Mouse (Mus musculus): ENCODE results near the gene Ube2f. TPM values are rescaled to one million over a fixed set of nuclear protein-coding genes. Genes with fewer than 3 reads are reported as not detected.

Gene Ube2f
- polyA plus RNA-seq, 1 experiment from 2014 or later, result 55.5 TPM

GRCm38 (mm10) chr1:91241249-91241648 lies 8.9 kb upstream of the Ube2f start:
- no peak overlapping the region for H3K4me2 ChIP-seq (replicated peaks; ENCODE audit: low read depth)
- TF ChIP-seq CTCF (IDR thresholded peaks at IDR 0.05; ENCODE audit: low read depth), result no peak
- no peaks in the 10 kb centered on the region; the same call in 1 of the 2 replicates for H3K4me1 ChIP-seq (replicated peaks; ENCODE audit: control insufficient read depth, insufficient read depth, low read length)
- H3K36me3 ChIP-seq (ENCODE audit: control insufficient read depth, insufficient read depth), result no peaks in the 10 kb centered on the region
- no peak overlapping the region for H3K27ac ChIP-seq (ENCODE audit: low read depth, low read length)
- WGBS, result 61% methylated on average over 4 of the region's 4 CpGs
- H3K9ac ChIP-seq (ENCODE audit: low read depth, low read length), result no peak overlapping the region
- no peak for ATAC-seq
- no peak overlapping the region for H3K4me3 ChIP-seq (ENCODE audit: low read depth, low read length)
- no peaks in the 10 kb centered on the region for H3K9me3 ChIP-seq (ENCODE audit: control insufficient read depth)
- H3K27me3 ChIP-seq (replicated peaks; ENCODE audit: control insufficient read depth, insufficient read depth, low read length), result no peaks in the 10 kb centered on the region; the same call in 1 of the 2 replicates

GRCm38 (mm10) chr1:91248242-91248641 lies 1.9 kb upstream of the Ube2f start:
- no peak overlapping the region for H3K4me3 ChIP-seq (ENCODE audit: low read depth, low read length)
- TF ChIP-seq CTCF (IDR thresholded peaks at IDR 0.05; ENCODE audit: low read depth), result no peak
- H3K9me3 ChIP-seq (ENCODE audit: control insufficient read depth), result no peaks in the 10 kb centered on the region
- peak; percentile 53 for ATAC-seq
- WGBS, result 50% methylated on average over 5 of the region's 5 CpGs
- H3K9ac ChIP-seq (ENCODE audit: low read depth, low read length), result no peak overlapping the region
- peak overlapping the region; percentile 54 for H3K27ac ChIP-seq (ENCODE audit: low read depth, low read length)
- no peaks in the 10 kb centered on the region for H3K27me3 ChIP-seq (replicated peaks; ENCODE audit: control insufficient read depth, insufficient read depth, low read length)
- no peaks in the 10 kb centered on the region for H3K36me3 ChIP-seq (ENCODE audit: control insufficient read depth, insufficient read depth)
- peaks cover 14% of the 10 kb centered on the region for H3K4me1 ChIP-seq (replicated peaks; ENCODE audit: control insufficient read depth, insufficient read depth, low read length)
- H3K4me2 ChIP-seq (replicated peaks; ENCODE audit: low read depth), result no peak overlapping the region

GRCm38 (mm10) chr1:91248970-91249369 lies 1.1 kb upstream of the Ube2f start:
- peak overlapping the region; percentile 76; the same call in 1 of the 2 replicates for H3K4me2 ChIP-seq (replicated peaks; ENCODE audit: low read depth)
- 49% methylated on average over 4 of the region's 4 CpGs for WGBS
- H3K27ac ChIP-seq (ENCODE audit: low read depth, low read length), result 0 out of 2 replicates have a peak overlapping the region, but pooled peaks have one; percentile 54
- H3K36me3 ChIP-seq (ENCODE audit: control insufficient read depth, insufficient read depth), result no peaks in the 10 kb centered on the region
- ATAC-seq, result no peak
- TF ChIP-seq CTCF (IDR thresholded peaks at IDR 0.05; ENCODE audit: low read depth), result no peak
- H3K9ac ChIP-seq (ENCODE audit: low read depth, low read length), result 0 out of 2 replicates have a peak overlapping the region, but pooled peaks have one; percentile 48
- H3K27me3 ChIP-seq (replicated peaks; ENCODE audit: control insufficient read depth, insufficient read depth, low read length), result no peaks in the 10 kb centered on the region
- no peak overlapping the region for H3K4me3 ChIP-seq (ENCODE audit: low read depth, low read length)
- no peaks in the 10 kb centered on the region for H3K9me3 ChIP-seq (ENCODE audit: control insufficient read depth)
- H3K4me1 ChIP-seq (replicated peaks; ENCODE audit: control insufficient read depth, insufficient read depth, low read length), result peaks cover 14% of the 10 kb centered on the region

GRCm38 (mm10) chr1:91250415-91251147 lies 477 bp downstream of the Ube2f start:
- Histone ChIP-seq H3K4me1 (replicated peaks; ENCODE audit: control insufficient read depth, insufficient read depth, low read length) (peaks cover 14% of the 10 kb centered on the region), H3K4me2 (replicated peaks; ENCODE audit: low read depth) (peak overlapping the region; percentile 86), H3K9me3 (ENCODE audit: control insufficient read depth) (no peaks in the 10 kb centered on the region), H3K9ac (ENCODE audit: low read depth, low read length) (peak overlapping the region; percentile 95), H3K4me3 (ENCODE audit: low read depth, low read length) (peak overlapping the region; percentile 87), H3K36me3 (ENCODE audit: control insufficient read depth, insufficient read depth) (no peaks in the 10 kb centered on the region), H3K27me3 (replicated peaks; ENCODE audit: control insufficient read depth, insufficient read depth, low read length) (no peaks in the 10 kb centered on the region), H3K27ac (ENCODE audit: low read depth, low read length) (peak overlapping the region; percentile 94)
- no peak for TF ChIP-seq CTCF (IDR thresholded peaks at IDR 0.05; ENCODE audit: low read depth)
- under 1% methylated on average over 55 of the region's 70 CpGs for WGBS
- ATAC-seq, result peak; percentile 49

GRCm38 (mm10) chr1:91251148-91251650 lies 1.1 kb downstream of the Ube2f start:
- 40% methylated on average over 5 of the region's 5 CpGs for WGBS
- no peak for ATAC-seq
- peak overlapping the region; percentile 95 for H3K9ac ChIP-seq (ENCODE audit: low read depth, low read length)
- H3K4me2 ChIP-seq (replicated peaks; ENCODE audit: low read depth), result peak overlapping the region; percentile 86
- H3K9me3 ChIP-seq (ENCODE audit: control insufficient read depth), result no peaks in the 10 kb centered on the region
- peak overlapping the region; percentile 94; the same call in 1 of the 2 replicates for H3K27ac ChIP-seq (ENCODE audit: low read depth, low read length)
- no peak for TF ChIP-seq CTCF (IDR thresholded peaks at IDR 0.05; ENCODE audit: low read depth)
- H3K4me3 ChIP-seq (ENCODE audit: low read depth, low read length), result peak overlapping the region; percentile 87
- H3K36me3 ChIP-seq (ENCODE audit: control insufficient read depth, insufficient read depth), result no peaks in the 10 kb centered on the region
- peaks cover 14% of the 10 kb centered on the region for H3K4me1 ChIP-seq (replicated peaks; ENCODE audit: control insufficient read depth, insufficient read depth, low read length)
- H3K27me3 ChIP-seq (replicated peaks; ENCODE audit: control insufficient read depth, insufficient read depth, low read length), result no peaks in the 10 kb centered on the region

GRCm38 (mm10) chr1:91251927-91252326 lies 1.8 kb downstream of the Ube2f start:
- TF ChIP-seq CTCF (IDR thresholded peaks at IDR 0.05; ENCODE audit: low read depth), result peak; percentile 76
- H3K36me3 ChIP-seq (ENCODE audit: control insufficient read depth, insufficient read depth), result no peaks in the 10 kb centered on the region
- H3K4me2 ChIP-seq (replicated peaks; ENCODE audit: low read depth), result peak overlapping the region; percentile 86
- no peaks in the 10 kb centered on the region for H3K27me3 ChIP-seq (replicated peaks; ENCODE audit: control insufficient read depth, insufficient read depth, low read length)
- H3K4me1 ChIP-seq (replicated peaks; ENCODE audit: control insufficient read depth, insufficient read depth, low read length), result peaks cover 14% of the 10 kb centered on the region
- no peak overlapping the region for H3K4me3 ChIP-seq (ENCODE audit: low read depth, low read length)
- H3K27ac ChIP-seq (ENCODE audit: low read depth, low read length), result no peak overlapping the region
- no peak overlapping the region for H3K9ac ChIP-seq (ENCODE audit: low read depth, low read length)
- WGBS, result 48% methylated on average over 8 of the region's 8 CpGs
- no peaks in the 10 kb centered on the region for H3K9me3 ChIP-seq (ENCODE audit: control insufficient read depth)
- ATAC-seq, result no peak

Data from intestine, postnatal 0 days (tissue).